Mouse (Mus musculus) naive thymus-derived CD4-positive, alpha-beta T cell, adult 2 months (primary cell): ENCODE results near the gene C1qtnf6.

ENCODE experiments used
- DNase-seq: peaks from one replicate; pipeline ENCODE4 v3.0.0-alpha.2; 2011; ENCODE audit warnings: low read depth

Gene C1qtnf6

GRCm38 (mm10) chr15:78530671-78531450 is at the start of gene C1qtnf6:
Gene C1qtnf6 (minus strand): TSS chr15:78531416.
- no peak for DNase-seq

DNA sequence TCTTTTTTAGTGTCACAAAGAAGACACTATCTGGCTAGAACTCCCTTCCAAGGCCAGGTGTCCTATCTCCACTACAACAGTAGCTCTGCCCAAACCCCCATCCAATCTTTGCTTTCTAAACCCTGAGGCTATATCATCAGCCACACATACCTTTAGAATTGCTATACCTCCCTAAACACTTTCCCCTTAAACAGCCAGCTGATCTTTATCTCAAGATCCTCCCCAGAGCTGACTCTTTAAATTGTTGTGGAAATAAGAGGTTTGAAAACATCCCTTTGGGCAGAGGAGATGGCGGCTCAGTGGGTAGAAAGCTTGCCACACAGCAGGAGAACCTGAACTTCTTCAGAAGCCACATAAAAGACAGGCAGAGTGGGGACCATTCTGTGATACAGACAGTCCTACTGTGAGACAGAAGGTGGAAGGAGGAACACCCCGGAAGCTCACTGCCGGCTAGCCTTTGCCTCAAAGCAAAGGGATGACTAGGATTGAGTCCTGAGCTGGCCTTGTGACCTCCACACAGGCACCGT is 45.1 kb upstream of the C1qtnf6 start:
- peak; percentile 80 for DNase-seq

DNA sequence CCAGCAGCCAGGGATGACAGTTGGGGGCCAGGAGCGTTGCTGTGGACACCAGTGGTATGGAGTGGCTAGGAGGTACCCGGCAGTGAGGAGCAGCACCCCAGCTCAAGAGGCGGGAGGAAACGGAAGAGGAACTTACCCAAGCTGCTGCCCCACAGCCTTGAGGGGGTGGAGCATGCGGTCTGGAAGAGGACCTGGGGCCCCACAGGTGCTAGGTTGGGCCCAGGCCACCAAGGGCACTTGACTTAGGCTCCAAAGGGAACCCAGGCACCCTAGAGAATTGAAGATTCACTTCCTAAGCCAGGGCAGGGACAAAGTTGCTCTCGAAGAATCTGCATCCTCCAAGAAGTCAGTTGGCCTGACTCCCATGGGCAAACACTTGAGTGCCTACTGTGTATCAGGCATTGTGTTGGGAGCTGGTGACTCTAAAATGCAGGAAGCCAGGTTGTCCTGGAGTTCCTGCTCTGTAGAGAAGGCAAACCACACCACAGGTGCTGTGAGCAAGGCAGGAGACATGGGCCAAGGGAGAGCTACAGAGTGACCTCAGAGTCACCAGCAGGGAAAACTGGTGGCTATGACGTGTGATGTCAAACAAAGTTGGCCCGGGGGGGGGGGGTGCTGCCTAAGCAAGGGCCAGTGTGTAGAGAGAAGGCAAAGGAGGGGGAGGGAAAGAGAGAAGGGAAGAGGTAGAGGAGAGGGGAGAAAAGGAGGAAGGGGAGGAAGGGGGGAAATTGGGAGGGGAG is 41.6 kb upstream of the C1qtnf6 start, which contains the start of gene Rac2:
TSS of gene Rac2 (minus strand) at position 126 of the 740 bp plus-strand sequence.
- DNase-seq = peak; percentile 70

- DNase-seq = no peak
Measured at GRCm38 (mm10) chr15:78572270-78572600, 41.0 kb upstream of the C1qtnf6 start.

DNA sequence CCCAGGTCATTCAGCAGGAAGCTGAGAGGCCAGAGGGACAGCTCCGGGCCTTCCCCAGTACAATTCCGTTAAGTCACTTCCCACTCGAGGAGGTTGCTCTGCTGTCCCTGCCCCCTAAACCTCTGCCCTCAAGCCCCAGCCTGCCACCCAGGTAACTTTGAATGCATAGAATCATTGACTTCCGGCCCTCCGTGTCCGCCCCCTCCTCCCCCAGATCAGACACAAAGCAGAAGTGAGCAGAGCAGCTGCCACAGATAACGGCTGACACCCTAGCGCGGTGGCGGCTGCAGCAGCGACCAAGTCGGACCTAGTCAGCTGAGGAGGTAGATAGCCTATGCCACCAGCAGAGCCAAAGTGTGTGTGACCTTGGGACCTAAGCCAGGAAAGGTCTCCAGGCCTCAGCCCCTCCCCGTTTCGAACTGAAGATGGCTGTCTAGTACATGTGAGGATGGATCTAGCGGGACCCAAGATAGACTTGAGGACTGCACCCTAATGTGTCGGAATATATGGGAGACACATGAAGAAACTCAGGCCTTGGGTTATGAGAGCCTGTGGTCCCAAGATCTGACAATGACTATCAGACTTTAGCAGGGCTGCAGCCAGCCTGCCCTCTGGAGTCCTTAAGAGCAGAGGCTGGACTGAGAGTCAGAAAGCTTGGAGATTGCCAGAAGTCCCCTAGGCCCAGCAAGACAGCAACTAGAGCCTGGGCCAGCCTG is 40.5 kb upstream of the C1qtnf6 start:
- DNase-seq = peak; percentile 80

GRCm38 (mm10) chr15:78570170-78570569 is 39.0 kb upstream of the C1qtnf6 start:
- DNase-seq = peak; percentile 30

DNA sequence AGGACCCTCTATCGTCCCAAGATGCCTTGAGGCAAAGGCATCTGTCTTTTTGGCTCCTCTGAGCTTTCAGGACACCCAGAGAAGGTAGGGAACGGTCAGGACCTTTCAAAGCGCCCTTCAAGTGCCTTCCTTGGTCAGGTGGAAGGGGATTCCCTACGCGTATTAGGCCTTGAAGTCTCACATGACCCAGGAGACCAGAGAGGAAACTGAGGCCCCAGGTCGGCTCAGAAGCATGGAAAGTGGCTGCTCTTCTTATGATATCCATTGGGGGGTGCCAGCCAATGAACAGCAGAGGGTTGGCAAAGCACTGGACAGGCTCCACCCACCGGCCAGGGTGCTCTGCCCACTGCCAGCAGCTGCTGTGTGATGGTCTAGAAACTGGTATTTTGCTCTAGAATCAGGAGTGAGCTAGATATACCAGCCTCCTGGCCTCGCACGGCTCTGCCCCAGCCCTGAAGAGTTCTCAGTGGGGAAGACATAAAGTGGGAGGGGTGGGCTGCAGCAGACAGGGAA is 36.4 kb upstream of the C1qtnf6 start:
- DNase-seq = no peak

- DNase-seq = no peak
Measured at GRCm38 (mm10) chr15:78564764-78565435, 33.7 kb upstream of the C1qtnf6 start.

DNA sequence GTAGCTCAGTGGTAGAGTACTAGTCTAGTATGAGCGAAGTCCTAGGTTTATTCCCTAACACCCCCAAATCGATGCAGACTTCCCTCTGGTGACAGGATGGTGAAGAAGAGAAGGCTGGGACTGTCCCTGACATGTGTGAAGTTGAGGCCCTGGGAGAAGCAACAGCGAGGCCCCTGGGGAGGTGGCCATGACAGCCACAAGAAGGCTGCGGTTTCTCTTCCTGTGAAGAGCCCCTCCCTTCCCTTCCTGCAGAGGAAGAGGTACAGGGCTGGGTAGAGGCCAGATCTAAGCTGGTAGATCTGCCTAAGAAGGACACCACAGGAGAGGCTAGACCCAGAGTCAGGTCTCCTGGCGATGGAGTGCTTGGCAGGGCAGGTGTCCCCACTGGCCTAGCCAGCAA is 32.7 kb upstream of the C1qtnf6 start:
- DNase-seq = peak; percentile 86

GRCm38 (mm10) chr15:78563344-78563743 is 32.1 kb upstream of the C1qtnf6 start:
- no peak for DNase-seq

GRCm38 (mm10) chr15:78559141-78559979 is 28.1 kb upstream of the C1qtnf6 start:
- DNase-seq = peak; percentile 70

DNA sequence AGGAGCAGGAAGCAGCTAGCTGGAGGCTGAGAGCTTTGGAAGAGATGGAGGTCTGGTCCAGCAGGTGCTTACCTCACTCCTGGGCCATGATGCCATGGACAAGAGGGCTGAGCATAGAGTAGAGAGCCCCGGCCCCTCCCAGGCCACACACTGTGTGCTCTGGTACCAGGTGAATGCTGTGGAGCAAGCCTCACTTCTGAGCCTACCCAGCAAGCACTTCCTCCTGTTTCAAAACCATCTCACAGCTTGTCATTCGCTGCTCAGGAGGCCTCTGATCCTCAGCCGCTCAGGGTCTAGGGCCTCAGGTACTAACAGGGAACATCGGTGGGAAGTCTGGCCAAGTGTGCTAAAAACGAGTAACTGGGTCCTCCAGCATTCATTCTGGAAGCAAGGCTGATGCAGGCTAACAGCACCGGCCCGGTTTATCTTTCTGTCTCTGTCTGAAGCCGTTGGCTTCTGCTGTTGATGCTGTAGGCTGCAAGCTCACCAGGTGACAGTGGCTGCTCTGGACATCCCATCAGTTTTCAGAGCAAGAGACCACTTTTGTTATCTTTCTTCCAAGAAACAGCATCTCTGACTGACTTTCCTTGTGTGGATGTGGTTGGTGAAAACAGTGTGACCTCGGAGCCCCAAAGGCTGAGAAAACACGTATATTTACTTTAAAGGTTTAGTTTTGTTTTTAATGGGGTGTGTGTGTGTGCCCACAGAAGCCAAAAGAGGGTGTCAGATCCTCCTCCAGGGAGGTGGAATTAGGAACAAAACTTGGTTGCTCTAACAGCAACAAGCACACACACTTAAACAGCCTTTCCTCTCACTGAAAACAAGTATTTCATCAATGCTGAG is 26.7 kb upstream of the C1qtnf6 start:
- peak; percentile 70 for DNase-seq

GRCm38 (mm10) chr15:78554545-78555313 is 23.5 kb upstream of the C1qtnf6 start:
- no peak for DNase-seq

GRCm38 (mm10) chr15:78549189-78549734 is 18.0 kb upstream of the C1qtnf6 start:
- no peak for DNase-seq

GRCm38 (mm10) chr15:78548711-78549110 is 17.5 kb upstream of the C1qtnf6 start:
- DNase-seq = no peak

GRCm38 (mm10) chr15:78548336-78548665 is 17.1 kb upstream of the C1qtnf6 start:
- no peak for DNase-seq

DNA sequence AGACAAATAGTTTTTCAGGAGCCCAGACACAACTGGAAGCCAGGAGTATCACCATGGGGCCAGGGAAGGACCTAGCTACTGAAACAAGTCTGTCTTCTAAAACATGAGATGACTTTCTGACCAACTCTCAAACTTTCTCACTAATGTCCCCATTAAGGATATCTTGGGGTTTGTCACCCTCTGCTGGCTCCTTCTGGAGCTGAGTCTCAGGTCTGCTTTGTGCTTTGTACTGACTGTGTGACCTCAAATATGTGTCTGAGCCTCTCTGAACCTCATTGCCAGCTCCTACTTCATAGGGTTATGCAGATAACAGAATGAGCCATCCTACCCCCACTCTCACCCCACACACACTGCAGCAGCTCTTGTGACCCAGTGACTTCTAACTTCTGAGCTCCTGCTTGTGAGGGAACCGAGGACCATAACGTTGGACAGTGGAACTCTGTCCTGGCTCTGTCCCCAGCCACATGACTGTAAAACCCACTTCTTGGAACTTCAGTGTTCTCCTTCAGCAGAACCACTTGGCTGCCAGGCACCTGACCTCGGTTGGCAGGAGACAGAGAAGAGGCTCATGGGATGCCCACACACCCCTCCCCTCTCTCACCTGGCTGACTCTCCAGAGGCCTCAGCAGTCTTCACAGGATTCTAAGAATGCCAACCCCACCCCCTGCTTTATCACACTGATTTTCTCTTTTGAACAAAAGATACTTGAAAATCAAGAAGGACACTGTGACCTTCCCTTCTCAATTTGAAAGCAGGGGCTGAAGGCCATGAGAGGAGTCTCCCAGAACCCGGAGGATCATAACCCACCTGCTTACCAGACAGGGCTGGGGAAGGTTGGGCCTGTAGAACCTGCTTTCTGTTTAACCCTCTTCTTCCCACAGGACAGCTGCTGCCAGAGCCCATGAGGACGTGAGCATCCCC is 16.5 kb upstream of the C1qtnf6 start:
- peak; percentile 85 for DNase-seq

- DNase-seq = no peak
Measured at GRCm38 (mm10) chr15:78546060-78546459, 14.8 kb upstream of the C1qtnf6 start.
